Mouse (Mus musculus) neural tube, embryonic 10.5 days (tissue): ENCODE measurements around the gene Pgs1.

Source experiments
- DNase-seq: peaks from one replicate; pipeline ENCODE4 v3.0.0-alpha.2; 2017; ENCODE audit warnings: low spot score; ENCODE audit errors: extremely low spot score

The Pgs1 gene

GRCm38 (mm10) chr11:118000083-118000482 lies 14.0 kb downstream of the Pgs1 start:
- no peak for DNase-seq

- DNase-seq: no peak
Measured at GRCm38 (mm10) chr11:118000565-118001215, 14.6 kb downstream of the Pgs1 start.

DNA sequence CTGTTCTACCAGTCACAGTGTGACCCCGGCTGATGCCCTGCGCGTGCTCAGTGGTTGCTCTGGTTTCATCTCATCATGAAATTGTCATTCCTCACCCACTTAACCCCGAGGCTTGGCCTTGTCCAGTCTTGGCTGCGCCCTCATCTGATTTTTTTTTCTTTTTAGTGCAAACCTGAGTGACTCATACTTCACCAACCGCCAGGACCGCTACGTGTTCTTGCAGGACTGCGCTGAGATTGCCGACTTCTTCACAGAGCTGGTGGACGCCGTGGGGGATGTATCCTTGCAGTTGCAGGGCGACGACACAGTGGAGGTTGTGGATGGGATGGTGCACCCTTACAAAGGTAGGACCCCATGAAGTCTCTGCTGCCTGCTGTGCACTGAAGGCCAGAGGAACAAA lies 17.1 kb downstream of the Pgs1 start:
- DNase-seq: no peak

DNA sequence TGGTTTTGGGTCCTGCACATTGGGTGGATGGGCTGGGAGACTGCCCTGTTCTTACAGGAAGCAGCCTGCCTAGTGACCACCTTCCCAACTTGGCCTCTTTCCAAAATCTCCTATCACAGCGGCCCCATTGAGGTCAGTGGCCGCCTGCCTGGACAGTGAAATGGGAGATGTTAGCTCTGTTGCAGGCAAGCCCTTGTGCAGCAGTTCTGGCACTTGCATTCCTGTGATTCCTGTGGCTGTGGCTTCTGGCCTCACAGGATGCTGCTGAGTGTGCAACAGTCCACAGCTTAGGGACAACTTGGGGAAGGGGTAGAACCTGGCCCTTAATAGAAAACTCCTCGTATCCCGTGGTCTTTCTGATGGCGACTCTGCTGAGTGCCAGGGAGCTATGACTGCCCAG lies 17.6 kb downstream of the Pgs1 start:
- DNase-seq: no peak

- DNase-seq: no peak
Measured at GRCm38 (mm10) chr11:118004217-118004616, 18.1 kb downstream of the Pgs1 start.

DNA sequence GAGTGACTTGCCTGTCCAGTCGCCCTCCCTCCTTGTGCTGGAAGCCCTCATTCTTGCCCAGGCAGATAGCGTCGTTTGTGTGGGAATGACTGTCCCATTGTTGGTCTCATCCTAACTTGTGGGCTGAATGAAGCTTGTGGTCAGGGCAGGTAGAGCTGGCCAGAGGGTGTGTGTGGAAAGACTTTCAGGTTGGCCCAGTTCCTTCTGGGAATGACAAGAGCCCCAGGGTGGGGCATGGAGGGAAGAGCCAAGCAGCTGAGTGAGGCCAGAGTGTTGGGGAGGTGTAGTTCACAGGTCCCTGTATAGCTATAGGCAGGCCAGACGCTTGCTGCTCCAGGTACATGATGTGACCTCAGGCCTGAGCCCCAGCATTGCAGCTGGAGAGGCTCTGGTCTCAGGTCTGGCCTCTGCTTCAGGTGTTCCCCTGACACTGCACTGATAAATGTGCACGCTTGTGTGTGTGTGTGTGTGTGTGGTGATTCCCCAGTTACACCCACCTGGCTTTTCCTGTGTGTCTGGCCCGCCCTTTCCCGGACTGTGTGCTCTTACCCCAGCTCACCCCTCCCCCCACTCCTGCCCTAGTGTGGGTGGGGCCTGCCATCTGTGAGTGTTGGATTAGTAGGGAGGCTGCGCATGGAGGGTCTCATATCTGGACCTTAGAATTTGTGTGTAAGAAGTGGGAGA lies 21.5 kb downstream of the Pgs1 start:
- DNase-seq: no peak

DNA sequence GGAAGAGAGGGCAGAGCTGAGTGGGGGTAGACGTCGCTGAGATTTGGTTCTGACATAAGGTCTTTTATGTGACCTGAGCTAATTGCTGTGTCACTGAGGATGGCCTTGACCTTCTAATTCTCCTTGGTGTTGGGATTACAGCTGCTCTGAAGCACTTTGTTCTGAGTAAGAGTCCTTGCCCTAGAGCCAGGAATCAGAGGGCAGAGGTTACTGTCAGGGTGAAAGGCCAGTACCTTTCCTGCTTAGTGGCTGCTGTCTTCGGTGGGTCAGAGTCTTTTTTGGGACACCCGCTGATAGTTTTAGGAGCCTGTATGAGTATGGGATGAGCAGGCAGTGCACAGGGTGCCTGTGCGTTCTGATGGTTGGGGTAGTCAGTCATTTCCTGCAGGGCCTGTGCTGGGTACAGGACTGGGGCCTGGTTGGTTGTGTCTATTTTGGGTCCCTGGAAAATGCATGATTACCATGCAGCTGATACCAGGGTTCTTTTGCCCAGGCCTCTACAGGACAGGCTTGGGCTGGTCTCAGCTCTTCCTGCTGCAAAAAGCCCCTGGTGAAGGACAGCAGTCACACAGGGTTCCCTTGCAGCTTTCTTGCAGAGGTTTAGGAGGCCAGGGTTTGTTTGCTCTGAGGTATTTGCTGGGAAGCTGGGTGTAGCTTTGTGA lies 22.2 kb downstream of the Pgs1 start:
- DNase-seq: no peak

- no peak for DNase-seq
Measured at GRCm38 (mm10) chr11:118008843-118009242, 22.8 kb downstream of the Pgs1 start.

GRCm38 (mm10) chr11:118009865-118010571 lies 23.9 kb downstream of the Pgs1 start:
- no peak for DNase-seq

- no peak for DNase-seq
Measured at GRCm38 (mm10) chr11:118012595-118012994, 26.5 kb downstream of the Pgs1 start.

- DNase-seq: no peak
Measured at GRCm38 (mm10) chr11:118013339-118013738, 27.2 kb downstream of the Pgs1 start.

GRCm38 (mm10) chr11:118014391-118014995 lies 28.4 kb downstream of the Pgs1 start:
- DNase-seq: no peak

DNA sequence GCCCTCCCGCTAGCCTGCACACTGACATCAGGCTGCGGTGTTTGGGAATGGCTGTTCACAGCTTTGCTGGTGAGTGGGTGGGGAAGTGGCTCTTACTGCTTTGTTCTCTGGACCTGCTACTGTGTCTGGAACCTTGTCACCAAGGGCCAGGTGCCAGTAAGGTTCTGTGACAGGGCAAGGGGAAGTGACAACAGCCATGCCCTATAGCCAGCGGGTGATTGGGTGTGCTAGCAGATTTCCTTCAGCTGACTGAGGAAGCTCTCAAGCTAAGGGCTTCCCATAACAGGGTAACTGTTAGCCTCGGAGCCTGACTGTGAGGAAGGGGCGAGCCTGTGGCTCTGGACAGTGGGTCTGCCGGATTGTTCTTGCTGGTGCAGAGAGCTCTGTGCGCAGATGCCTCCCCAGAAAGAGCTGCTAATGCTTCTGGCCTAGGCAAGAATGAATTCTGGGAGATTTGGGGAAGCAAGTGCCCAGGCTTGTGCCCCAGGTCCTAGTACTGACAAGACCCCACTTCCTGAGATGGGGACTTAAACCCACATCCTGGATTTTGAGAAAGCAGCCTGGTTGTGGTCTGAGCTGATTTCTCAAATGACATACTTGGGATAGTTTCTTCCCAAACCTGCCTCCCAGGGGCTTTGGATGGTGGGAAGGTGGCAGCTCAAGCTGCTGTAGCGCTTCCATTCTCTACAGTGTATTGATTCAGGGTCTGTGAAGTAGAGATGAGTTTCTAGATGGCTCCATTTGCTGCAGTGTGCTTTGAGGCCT lies 29.5 kb downstream of the Pgs1 start:
- DNase-seq: no peak

DNA sequence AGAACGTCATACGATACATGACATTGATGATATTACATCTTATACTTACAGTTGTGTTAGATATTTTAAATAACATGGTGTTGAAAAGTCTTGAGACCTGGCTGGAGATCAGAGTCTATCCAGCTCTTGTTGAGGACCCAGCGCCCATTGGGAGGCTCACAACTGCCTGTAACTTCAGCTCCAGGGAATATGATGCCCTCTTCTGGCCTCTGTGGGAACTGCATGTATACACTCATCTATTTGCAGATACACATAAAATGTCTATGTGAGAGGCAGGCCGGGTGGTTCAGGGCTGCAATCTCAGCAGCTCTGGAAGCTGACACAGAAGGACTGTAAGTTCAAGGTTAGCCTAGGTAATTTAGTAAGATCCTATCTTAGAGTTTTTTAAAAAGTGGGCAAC lies 32.2 kb downstream of the Pgs1 start:
- peak; percentile 25 for DNase-seq

DNA sequence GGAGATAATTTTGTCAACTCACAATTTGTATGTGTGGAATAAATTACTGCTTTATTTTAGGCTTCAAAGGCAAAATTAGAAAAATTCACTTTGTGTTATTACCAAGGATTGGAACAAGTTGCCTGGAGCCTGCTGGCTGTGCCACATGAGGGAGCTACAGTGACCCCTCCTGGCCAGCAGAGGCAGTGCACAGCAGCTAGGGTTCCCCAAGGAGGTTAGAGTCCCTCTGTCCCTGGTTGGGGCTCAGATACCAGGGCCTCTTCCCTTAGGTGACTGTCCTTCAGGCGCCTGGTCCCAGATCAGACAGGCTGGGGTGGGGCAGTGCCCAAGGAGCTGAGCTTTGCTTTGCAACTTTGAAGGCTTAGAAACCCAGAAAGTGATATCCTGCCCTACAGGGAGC lies 35.7 kb downstream of the Pgs1 start:
- peak; percentile 68 for DNase-seq

DNA sequence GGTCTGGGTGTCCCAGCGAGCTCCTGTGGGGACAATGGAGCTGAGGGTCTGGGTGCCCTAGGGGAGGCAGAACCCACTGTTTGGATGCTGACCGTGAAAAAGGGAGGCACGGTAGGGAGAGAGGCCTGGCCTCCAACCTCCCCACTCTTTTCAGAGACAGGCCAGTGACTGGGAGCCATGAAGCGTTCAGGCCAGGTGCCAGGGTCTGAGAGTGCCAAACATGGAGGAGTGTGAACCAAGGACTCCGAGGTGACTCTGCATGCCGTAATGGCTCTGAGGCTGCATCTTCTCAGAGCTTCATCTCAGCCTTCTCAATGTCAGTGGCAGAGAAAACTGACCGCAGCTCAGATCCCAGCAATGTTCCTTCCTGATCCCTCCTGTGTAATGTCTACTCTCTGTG lies 37.4 kb downstream of the Pgs1 start:
- no peak for DNase-seq

GRCm38 (mm10) chr11:118024111-118024510 lies 38.0 kb downstream of the Pgs1 start:
- DNase-seq: no peak

DNA sequence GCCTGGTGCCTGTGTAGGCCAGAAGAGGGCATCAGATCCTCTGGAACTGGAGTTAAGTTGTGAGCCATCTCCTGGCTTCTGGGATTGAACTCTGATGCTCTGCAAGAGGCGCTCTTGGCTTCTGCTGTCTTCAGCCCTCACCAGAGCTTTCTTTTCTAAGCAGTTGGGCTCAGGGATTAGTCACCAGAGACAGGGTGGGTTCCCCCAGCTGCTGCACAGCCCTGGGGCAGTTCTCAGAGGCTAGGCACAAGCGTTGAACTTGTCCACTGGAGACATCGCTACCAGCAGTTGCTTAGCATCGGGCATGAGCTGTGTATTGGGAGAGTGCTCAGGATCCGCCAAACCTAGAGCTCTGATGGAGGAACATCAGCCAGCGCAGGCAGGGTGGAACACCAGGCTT lies 43.1 kb downstream of the Pgs1 start:
- DNase-seq: no peak

GRCm38 (mm10) chr11:118031134-118031533 lies 45.0 kb downstream of the Pgs1 start:
- no peak for DNase-seq

DNA sequence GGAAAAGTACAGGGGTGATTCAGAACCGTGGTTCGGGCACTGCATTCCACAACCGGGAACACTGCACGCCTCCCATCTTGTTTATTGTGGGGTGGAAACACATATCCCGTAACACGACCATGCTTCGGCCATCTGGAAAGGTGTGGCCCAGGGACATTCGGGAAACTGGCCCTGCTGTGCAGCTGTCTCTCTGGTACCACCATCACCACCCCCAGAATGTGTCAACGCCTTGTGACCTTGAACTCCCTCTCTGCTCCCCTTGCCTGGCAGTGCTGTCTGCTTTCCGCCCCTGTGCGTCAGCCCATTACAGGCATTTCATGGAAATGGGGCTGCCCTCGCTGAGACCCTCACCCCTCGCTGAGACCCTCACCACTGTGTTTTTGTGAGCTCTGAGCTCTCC lies 48.3 kb downstream of the Pgs1 start:
- no peak for DNase-seq

GRCm38 (mm10) chr11:118035068-118035467 lies 49.0 kb downstream of the Pgs1 start:
- no peak for DNase-seq
